Comparison of ENCODE assay signal across 14 mouse cellular contexts in the genomic region with DNA sequence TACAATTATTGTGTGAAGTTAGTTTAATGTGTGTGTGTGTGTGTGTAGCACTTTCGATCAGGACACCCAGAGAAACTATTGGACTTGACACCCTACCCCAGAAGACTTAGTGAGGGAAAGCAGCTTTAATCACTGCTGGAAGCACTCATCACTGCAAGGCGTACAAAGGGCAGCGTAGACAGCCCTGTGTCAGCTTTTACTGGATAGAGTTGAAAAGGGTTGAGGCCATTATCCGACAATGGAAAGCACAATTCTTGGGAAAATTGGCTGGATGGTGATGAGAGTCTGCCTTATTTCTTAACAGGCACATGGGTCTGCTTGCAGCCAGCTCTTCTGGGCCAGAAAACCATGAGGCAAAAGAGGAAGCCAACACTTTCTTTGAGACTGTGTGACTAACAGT. TPM values are rescaled to one million over a fixed set of nuclear protein-coding genes. Genes with fewer than 3 reads are reported as not detected.
A peak's percentile ranks its signal among the peaks of the same experiment; 100 is the strongest.
DNase-seq lines count a peak whose midpoint lies in the region; ATAC-seq and TF ChIP-seq lines count a peak whose summit lies in the region.
"Had no signal": no experiment of that assay in that cellular context is flagged by ENCODE, and none has a peak within 500 bp of the region (broad histone marks: within the 10 kb centered on the region; RNA-seq: fewer than 3 reads in every experiment).

No protein-coding gene starts in this region.

- H3K4me3 ChIP-seq in heart, embryonic 12.5 days: no peak overlapping the region
- no peak overlapping the region for H3K4me3 ChIP-seq in neural tube, embryonic 12.5 days
- H3K4me3 ChIP-seq in layer of hippocampus, adult 2 months: no peak overlapping the region

- TF ChIP-seq CTCF in layer of hippocampus, adult 2 months (conservative IDR thresholded peaks at IDR 0.05): no peak

- WGBS in heart, embryonic 12.5 days: 54% methylated on average over 4 of the region's 4 CpGs
- 51% methylated on average over 4 of the region's 4 CpGs for WGBS in neural tube, embryonic 12.5 days

- H3K27me3 ChIP-seq in heart, embryonic 12.5 days (replicated peaks): peaks cover 26% of the 10 kb centered on the region
- no peaks in the 10 kb centered on the region for H3K27me3 ChIP-seq in neural tube, embryonic 12.5 days (replicated peaks)

- no peak for DNase-seq in heart, postnatal 14 days
- DNase-seq in kidney, postnatal 25 days: peak; percentile 13 to 45
- DNase-seq in kidney, adult 11 months: no peak
- DNase-seq in neural tube, embryonic 10.5 days (ENCODE audit: extremely low spot score, low spot score): no peak
- DNase-seq in ovary, adult 18-20 months (ENCODE audit: low spot score): no peak
- no peak for DNase-seq in layer of hippocampus, adult 2 months (ENCODE audit: low spot score in 2 of 2)
- DNase-seq: B cell, adult 2 months; cerebellum, postnatal 14 days; gastrocnemius, postnatal 36 days; heart, postnatal 4 days; thymus, adult 2 months had no signal

- intact Hi-C loops in heart, postnatal 14 days (cut with DNase I): no loop called here

- H3K4me1 ChIP-seq in heart, embryonic 12.5 days (replicated peaks): peaks cover 19% of the 10 kb centered on the region
- peaks cover 10% of the 10 kb centered on the region for H3K4me1 ChIP-seq in neural tube, embryonic 12.5 days

- ATAC-seq in heart, embryonic 12.5 days (ENCODE audit: insufficient number of reproducible peaks, low FRiP score): no peak
- ATAC-seq in neural tube, embryonic 12.5 days (ENCODE audit: low FRiP score, low read depth): no peak

- 0 out of 2 replicates have a peak overlapping the region, but pooled peaks have one; percentile 83 for H3K9ac ChIP-seq in heart, embryonic 12.5 days
- no peak overlapping the region for H3K9ac ChIP-seq in neural tube, embryonic 12.5 days

- H3K36me3 ChIP-seq in heart, embryonic 12.5 days: peaks cover 5% of the 10 kb centered on the region; the same call in 1 of the 2 replicates
- H3K36me3 ChIP-seq in neural tube, embryonic 12.5 days: peaks cover 2% of the 10 kb centered on the region; the same call in 1 of the 2 replicates

- no peak overlapping the region for H3K27ac ChIP-seq in heart, embryonic 12.5 days (ENCODE audit: poor library complexity, severe bottlenecking)
- H3K27ac ChIP-seq in neural tube, embryonic 12.5 days: no peak overlapping the region
- H3K27ac ChIP-seq in layer of hippocampus, adult 2 months: no peak overlapping the region

- no peaks in the 10 kb centered on the region for H3K9me3 ChIP-seq in heart, embryonic 12.5 days (replicated peaks)
- no peaks in the 10 kb centered on the region for H3K9me3 ChIP-seq in neural tube, embryonic 12.5 days
- H3K9me3 ChIP-seq: forebrain, embryonic 10.5 days had no signal

- peak overlapping the region; percentile 85; the same call in 1 of the 2 replicates for H3K4me2 ChIP-seq in heart, embryonic 12.5 days
- H3K4me2 ChIP-seq in neural tube, embryonic 12.5 days (replicated peaks): peak overlapping the region; percentile 65; the same call in 1 of the 2 replicates

RNA-seq across cellular contexts. Expression of a gene that starts 1.2 kb away (rescaled TPM):
- polyA plus RNA-seq in heart, embryonic 12.5 days (2016; fragmentation: Nextera tagmentation; extraction: Ambion mirVana): 30.2 and 32.4 TPM in 2 replicates
- total RNA-seq in heart, postnatal 14 days (2021): 10 to 100 TPM; 40.2 to 42.5 TPM
- 26.8 and 28.6 TPM in 2 replicates for polyA plus RNA-seq in neural tube, embryonic 12.5 days (2016; fragmentation: Nextera tagmentation; extraction: Ambion mirVana)
- 10 to 100 TPM; 75.4 to 78.3 TPM for total RNA-seq in layer of hippocampus, adult 2 months (2021)

RNA-seq across cellular contexts. Expression of a gene that starts 45.9 kb away (rescaled TPM):
- polyA plus RNA-seq in heart, embryonic 12.5 days (2016; fragmentation: Nextera tagmentation; extraction: Ambion mirVana): 4.5 and 5.4 TPM in 2 replicates
- total RNA-seq in heart, postnatal 14 days (2021): 10 to 100 TPM; 10.1 to 12.1 TPM
- polyA plus RNA-seq in neural tube, embryonic 12.5 days (2016; fragmentation: Nextera tagmentation; extraction: Ambion mirVana): 3.3 TPM in 2 replicates
- total RNA-seq in layer of hippocampus, adult 2 months (2021): 1 to 10 TPM; 7.1 to 8.2 TPM

Comparison
In these comparisons a context has a peak if more than half of its experiments do, and no peak if none do; other contexts are left out.
1. DNase-seq: peak in kidney, postnatal 25 days (2 of 2); none in heart, postnatal 14 days (0 of 2), kidney, adult 11 months (single experiment), neural tube, embryonic 10.5 days (single experiment), ovary, adult 18-20 months (single experiment) and layer of hippocampus, adult 2 months (0 of 2).